Mouse (Mus musculus) lung, embryonic 15.5 days (tissue): ENCODE measurements at regions not wholly inside any gene's neighbourhood (a gene's known extent, or its start where the extent isn't known, plus 50 kb on each side); places are given as distances from the start of the nearest gene placed in this dataset.

Experiments used
- ATAC-seq: fragments of 200-750 bp; cut with Nextera tagmentation; 2 replicates; pipeline ENCODE4 v1.8.0; 2017; ENCODE audit warnings: moderate number of reproducible peaks, borderline replicate concordance; ENCODE audit not compliant: low FRiP score, low TSS enrichment; ENCODE audit errors: extremely low read depth
- H3K27ac ChIP-seq: fragments of 300-500 bp; sonication (generic); 2 replicates; pipeline ENCODE4 v1.5.1; 2015; ENCODE audit warnings: moderate library complexity, mild to moderate bottlenecking, inconsistent platforms
- H3K27me3 ChIP-seq: fragments of 300-500 bp; sonication (generic); 2 replicates; pipeline ENCODE4 v1.6.1; 2015; ENCODE audit warnings: inconsistent platforms
- H3K36me3 ChIP-seq: fragments of 300-500 bp; sonication (generic); 2 replicates; pipeline ENCODE4 v1.6.1; 2015; ENCODE audit warnings: inconsistent platforms
- H3K4me1 ChIP-seq: fragments of 300-500 bp; sonication (generic); 2 replicates; pipeline ENCODE4 v1.6.1; 2015; ENCODE audit warnings: inconsistent platforms
- H3K4me2 ChIP-seq: fragments of 300-500 bp; sonication (generic); 2 replicates; pipeline ENCODE4 v1.6.1; 2015; ENCODE audit warnings: inconsistent platforms, mild to moderate bottlenecking, moderate library complexity
- H3K4me3 ChIP-seq: fragments of 300-500 bp; sonication (generic); 2 replicates; pipeline ENCODE4 v1.5.1; 2015; ENCODE audit warnings: mild to moderate bottlenecking, inconsistent platforms
- H3K9ac ChIP-seq: fragments of 300-500 bp; sonication (generic); 2 replicates; pipeline ENCODE4 v1.6.1; 2015; ENCODE audit warnings: inconsistent platforms
- H3K9me3 ChIP-seq: fragments of 300-500 bp; sonication (generic); 2 replicates; pipeline ENCODE4 v1.6.1; 2016; ENCODE audit warnings: inconsistent platforms
- WGBS: fragments of 180-500 bp; shearing (Covaris S2); methylation state at CpG from one replicate; pipeline ENCODE4 v1.1.7; 2015; 5-methylcytosine and 5-hydroxymethylcytosine counted together

DNA sequence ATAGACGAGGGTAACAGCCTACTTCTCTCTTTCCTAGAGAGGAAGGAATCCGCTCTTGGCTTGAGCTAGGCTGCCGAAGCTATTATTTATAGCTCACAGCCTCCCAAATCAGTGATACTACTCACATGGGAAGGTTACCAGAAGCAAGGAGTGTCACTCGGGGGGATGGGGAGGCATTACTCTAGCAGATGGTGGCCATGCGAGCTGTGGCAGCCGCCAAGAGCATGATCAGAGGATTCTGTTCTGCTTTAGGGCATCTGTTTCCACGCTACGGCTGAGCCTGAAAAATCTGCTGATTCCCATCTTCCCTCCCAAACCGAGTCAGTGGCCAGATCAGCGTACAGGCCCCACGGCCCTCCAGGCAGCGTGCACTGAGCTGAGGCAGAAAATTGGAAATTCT lies 79.5 kb downstream of the Kctd12 start:
- Histone ChIP-seq H3K4me2 (peak overlapping the region; percentile 25; the same call in 1 of the 2 replicates), H3K9me3 (no peaks in the 10 kb centered on the region), H3K27me3 (no peaks in the 10 kb centered on the region), H3K9ac (no peak overlapping the region), H3K27ac (peak overlapping the region; percentile 2; the same call in 1 of the 2 replicates), H3K36me3 (no peaks in the 10 kb centered on the region), H3K4me3 (no peak overlapping the region), H3K4me1 (0 out of 2 replicates have a peak, but pooled peaks cover 3% of the 10 kb centered on the region)
- WGBS = 45% methylated on average over 12 of the region's 12 CpGs
- no peak for ATAC-seq

DNA sequence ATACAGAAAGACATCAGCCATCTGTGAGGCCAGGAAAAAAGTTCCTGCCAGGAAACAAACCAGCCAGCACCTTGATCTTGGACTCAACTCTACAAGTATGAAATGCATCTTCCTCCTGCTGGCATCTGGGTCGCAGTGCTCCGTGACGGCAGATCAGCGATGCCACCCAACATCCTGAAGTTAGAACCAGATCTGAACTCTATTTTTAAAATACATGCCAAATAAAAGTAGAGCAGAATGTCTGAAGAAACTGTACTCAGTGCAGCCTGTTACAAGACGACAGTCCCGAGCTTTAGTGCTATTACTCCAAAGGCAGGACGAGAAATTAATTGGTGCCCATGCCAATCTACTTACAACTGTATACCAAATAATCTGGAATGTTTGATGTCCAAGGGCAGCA lies 80.2 kb downstream of the Kctd12 start:
- 83% methylated on average over 7 of the region's 7 CpGs for WGBS
- Histone ChIP-seq H3K27ac (no peak overlapping the region), H3K4me3 (no peak overlapping the region), H3K9ac (no peak overlapping the region), H3K9me3 (no peaks in the 10 kb centered on the region), H3K4me1 (0 out of 2 replicates have a peak, but pooled peaks cover 3% of the 10 kb centered on the region), H3K27me3 (no peaks in the 10 kb centered on the region), H3K36me3 (no peaks in the 10 kb centered on the region), H3K4me2 (no peak overlapping the region)
- ATAC-seq = no peak

DNA sequence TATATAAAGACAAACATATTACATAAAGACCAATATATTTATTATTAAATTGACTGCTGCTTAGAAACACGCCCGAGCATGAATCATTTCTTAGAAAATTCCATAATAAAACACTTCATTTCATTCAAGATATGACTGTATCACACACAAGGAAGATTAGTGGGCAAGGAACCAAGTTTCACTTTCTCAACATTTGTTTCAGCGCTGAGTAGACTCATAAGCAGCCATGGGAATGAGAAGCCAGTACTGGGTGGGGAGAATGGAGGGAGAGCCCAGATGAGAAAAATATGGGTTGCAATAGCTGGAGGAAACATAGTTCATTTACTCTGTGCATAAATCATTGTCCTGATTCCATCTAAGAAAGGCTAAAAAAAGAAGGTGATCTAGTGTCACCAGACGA lies 84.0 kb downstream of the Kctd12 start:
- H3K36me3 ChIP-seq = no peaks in the 10 kb centered on the region
- no peak overlapping the region for H3K4me3 ChIP-seq
- no peak overlapping the region for H3K27ac ChIP-seq
- 60% methylated on average over 4 of the region's 4 CpGs for WGBS
- no peaks in the 10 kb centered on the region for H3K9me3 ChIP-seq
- H3K27me3 ChIP-seq = no peaks in the 10 kb centered on the region
- H3K4me1 ChIP-seq = 0 out of 2 replicates have a peak, but pooled peaks cover 3% of the 10 kb centered on the region
- no peak overlapping the region for H3K9ac ChIP-seq
- no peak overlapping the region for H3K4me2 ChIP-seq
- no peak for ATAC-seq

DNA sequence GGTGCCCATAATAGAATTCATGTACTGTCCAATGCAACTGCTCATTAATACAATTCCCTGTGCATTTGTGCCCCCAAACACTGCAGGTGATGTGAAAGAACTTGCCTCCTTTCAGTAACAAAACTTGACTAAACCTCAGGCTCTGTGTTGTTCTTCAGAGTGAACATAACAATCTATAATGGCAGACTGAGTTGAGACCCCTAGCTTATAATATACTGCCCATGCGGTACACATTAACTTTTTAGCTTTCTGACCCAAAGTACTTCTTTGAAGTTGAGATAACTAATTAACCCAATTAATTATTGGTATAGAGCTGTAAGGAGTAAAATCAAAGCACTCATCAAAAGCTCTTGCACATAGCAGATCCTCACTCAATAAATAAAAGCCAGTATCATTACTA lies 85.4 kb downstream of the Kctd12 start:
- ATAC-seq = no peak
- H3K4me2 ChIP-seq = no peak overlapping the region
- no peaks in the 10 kb centered on the region for H3K27me3 ChIP-seq
- 79% methylated on average over 1 of the region's 1 CpGs for WGBS
- H3K4me3 ChIP-seq = no peak overlapping the region
- H3K27ac ChIP-seq = no peak overlapping the region
- no peaks in the 10 kb centered on the region for H3K9me3 ChIP-seq
- no peaks in the 10 kb centered on the region for H3K4me1 ChIP-seq
- no peaks in the 10 kb centered on the region for H3K36me3 ChIP-seq
- H3K9ac ChIP-seq = no peak overlapping the region

DNA sequence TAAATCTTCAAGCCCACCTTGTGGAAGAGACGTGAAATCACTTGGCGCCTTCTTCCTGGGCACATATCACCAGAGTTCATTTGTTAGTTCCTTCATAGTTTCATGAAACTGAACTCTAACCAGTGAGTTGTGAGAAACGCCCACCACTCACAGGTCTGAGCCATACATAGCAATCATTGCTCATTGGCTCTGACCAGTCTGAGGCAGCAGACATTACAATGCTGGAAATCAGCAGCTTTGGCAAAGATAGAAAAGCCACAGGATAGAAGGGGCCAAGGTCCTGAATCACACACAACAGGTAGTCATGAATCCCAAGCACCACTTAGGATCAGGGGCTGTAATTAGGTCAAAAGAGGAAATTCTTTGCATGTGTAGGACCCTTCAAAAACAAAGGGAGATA lies 85.9 kb downstream of the Kctd12 start:
- Histone ChIP-seq H3K27ac (no peak overlapping the region), H3K4me1 (no peaks in the 10 kb centered on the region), H3K9ac (no peak overlapping the region), H3K27me3 (no peaks in the 10 kb centered on the region), H3K4me3 (no peak overlapping the region), H3K4me2 (no peak overlapping the region), H3K9me3 (no peaks in the 10 kb centered on the region), H3K36me3 (no peaks in the 10 kb centered on the region)
- 78% methylated on average over 3 of the region's 3 CpGs for WGBS
- no peak for ATAC-seq

DNA sequence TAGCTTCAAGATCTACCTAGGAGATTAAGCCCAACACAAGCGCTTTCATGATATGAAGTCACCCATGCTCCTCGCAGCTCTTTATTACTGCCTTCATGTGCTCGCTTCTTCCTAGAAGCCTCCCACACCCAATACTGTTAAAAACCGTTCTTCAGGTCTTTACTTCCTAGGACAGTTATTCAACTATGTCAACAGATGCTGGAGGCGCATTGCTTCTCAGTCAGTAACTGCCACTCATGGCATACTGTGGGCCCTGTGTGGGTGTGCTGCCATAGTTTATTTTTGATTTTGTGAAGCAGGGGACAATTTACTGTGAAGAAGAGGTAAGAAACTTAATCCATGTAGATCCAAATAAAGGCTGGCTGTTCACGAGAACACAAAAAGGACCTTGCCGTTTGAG lies 89.2 kb downstream of the Kctd12 start:
- H3K27me3 ChIP-seq = no peaks in the 10 kb centered on the region
- H3K4me2 ChIP-seq = no peak overlapping the region
- H3K4me3 ChIP-seq = no peak overlapping the region
- no peaks in the 10 kb centered on the region for H3K4me1 ChIP-seq
- no peak for ATAC-seq
- H3K36me3 ChIP-seq = no peaks in the 10 kb centered on the region
- no peaks in the 10 kb centered on the region for H3K9me3 ChIP-seq
- no peak overlapping the region for H3K27ac ChIP-seq
- no peak overlapping the region for H3K9ac ChIP-seq
- WGBS = 90% methylated on average over 7 of the region's 7 CpGs

DNA sequence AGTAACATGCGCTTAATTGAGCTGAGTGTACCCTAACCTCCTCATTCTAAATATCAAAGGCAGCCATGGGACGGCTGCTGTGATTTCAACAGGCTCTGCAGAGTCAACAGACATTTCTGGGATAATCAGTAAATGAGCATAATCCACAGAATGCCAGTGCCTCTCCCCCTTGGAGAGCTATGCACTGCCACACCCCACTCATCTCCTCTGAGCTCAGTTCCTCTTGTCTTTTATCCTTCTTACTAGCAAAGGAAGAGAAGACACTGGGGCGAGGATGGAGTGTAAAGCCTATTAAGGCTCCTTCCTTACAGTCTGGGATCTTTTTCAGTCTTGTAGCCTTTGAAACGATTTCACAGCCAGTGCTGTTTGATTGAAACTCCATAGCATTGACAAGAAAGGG lies 90.9 kb downstream of the Kctd12 start:
- WGBS = 58% methylated on average over 4 of the region's 4 CpGs
- no peak overlapping the region for H3K4me3 ChIP-seq
- H3K27me3 ChIP-seq = no peaks in the 10 kb centered on the region
- no peaks in the 10 kb centered on the region for H3K4me1 ChIP-seq
- no peaks in the 10 kb centered on the region for H3K36me3 ChIP-seq
- H3K9me3 ChIP-seq = no peaks in the 10 kb centered on the region
- ATAC-seq = no peak
- no peak overlapping the region for H3K9ac ChIP-seq
- no peak overlapping the region for H3K27ac ChIP-seq
- no peak overlapping the region for H3K4me2 ChIP-seq

DNA sequence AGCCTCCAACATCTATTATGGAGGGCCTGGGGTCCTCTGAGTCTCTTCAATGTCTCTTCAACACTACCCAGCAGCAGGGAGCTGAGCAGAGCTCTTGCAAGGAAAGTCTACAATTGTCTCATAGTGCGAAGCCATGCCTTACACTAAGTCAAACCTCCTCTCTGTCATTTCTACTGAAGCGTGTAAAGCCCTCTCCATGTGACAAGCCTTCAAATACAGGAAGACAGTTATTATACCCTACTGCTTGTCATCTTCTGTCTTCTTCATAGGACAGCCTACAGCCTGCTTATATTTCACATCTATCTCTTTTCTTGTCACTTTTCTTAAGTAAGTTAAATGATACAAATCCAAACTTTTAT lies 97.2 kb downstream of the Kctd12 start:
- 79% methylated on average over 2 of the region's 2 CpGs for WGBS
- Histone ChIP-seq H3K4me2 (no peak overlapping the region), H3K9ac (no peak overlapping the region), H3K27me3 (no peaks in the 10 kb centered on the region), H3K36me3 (no peaks in the 10 kb centered on the region), H3K4me1 (no peaks in the 10 kb centered on the region), H3K4me3 (no peak overlapping the region), H3K27ac (no peak overlapping the region), H3K9me3 (no peaks in the 10 kb centered on the region)
- no peak for ATAC-seq

DNA sequence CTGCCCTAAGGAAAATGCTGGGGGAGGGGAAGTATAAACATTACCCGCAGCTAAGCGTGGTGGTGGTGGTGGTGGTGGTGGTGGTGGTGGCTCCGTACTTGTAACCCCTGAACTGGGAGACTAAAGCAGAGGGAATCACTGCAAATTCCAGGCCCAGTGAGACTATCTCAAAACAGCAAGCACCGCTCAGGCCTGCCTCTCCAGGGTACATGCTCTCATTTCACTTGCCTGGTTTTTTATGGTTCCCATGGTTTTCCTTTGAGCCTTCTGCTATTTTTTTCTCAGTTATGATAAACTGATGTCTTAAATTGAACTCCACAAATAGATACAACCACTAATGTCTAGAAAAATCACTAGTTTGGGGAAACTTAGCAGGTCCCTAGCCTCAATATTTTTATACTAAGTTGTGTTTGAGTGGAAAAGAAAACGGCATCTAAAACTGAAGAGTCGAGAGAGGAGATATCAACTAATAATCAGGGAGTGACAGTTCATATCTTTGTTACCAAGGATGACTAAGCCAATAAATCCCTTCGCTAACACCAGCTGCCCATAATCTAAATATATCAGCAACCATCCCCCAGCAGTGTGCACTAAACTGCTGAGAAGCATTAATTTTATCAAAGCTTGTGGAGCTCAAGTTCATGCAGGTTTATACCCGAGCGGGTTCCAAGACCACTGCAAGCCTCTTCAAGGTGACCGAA lies 97.7 kb downstream of the Kctd12 start:
- WGBS = 85% methylated on average over 10 of the region's 10 CpGs
- Histone ChIP-seq H3K36me3 (no peaks in the 10 kb centered on the region), H3K27ac (no peak overlapping the region), H3K27me3 (no peaks in the 10 kb centered on the region), H3K9ac (no peak overlapping the region), H3K4me2 (no peak overlapping the region), H3K4me1 (no peaks in the 10 kb centered on the region), H3K4me3 (no peak overlapping the region), H3K9me3 (no peaks in the 10 kb centered on the region)
- ATAC-seq = no peak

DNA sequence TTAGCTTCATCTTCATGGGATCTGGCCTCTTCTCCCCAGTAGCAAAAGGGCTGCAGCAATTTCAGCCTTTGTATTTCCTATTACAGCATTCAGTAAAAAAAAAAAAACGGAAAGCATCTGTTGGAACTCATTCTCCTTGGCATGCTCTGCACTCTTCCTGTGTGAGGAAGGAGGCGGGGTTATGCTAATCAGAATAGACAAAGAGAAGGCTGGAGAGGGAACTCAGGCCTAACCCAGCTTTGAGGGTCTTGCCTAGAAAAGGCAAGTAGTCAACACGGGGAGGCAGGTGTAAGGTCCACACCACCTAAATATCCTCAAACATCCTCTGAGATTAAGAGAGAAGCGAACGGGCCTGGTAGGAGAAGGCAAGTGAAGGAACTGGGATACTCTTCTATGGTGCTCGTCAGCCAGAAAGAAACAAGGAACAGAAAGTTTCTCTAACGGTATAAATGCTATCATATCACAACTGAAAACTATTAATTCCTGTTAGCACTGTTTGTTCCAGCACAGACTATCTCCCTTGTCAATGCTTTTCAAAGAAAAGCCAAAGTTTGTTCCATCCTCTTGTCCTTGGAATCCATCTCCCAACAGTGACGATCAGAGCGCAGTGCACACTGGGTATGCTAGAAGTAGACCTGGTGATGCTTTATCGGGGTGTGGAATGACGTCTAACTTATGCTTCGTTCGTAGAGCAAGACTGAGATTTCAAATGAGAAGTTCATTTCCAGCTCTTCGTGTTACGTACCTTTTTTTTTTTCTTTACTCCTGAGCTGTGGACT lies 98.9 kb downstream of the Kctd12 start:
- H3K4me1 ChIP-seq = no peaks in the 10 kb centered on the region
- 79% methylated on average over 15 of the region's 15 CpGs for WGBS
- no peak overlapping the region for H3K4me2 ChIP-seq
- H3K9ac ChIP-seq = no peak overlapping the region
- no peak overlapping the region for H3K27ac ChIP-seq
- no peaks in the 10 kb centered on the region for H3K36me3 ChIP-seq
- no peaks in the 10 kb centered on the region for H3K9me3 ChIP-seq
- H3K27me3 ChIP-seq = no peaks in the 10 kb centered on the region
- H3K4me3 ChIP-seq = no peak overlapping the region
- ATAC-seq = peak; percentile 71; the same call in 1 of the 2 replicates

DNA sequence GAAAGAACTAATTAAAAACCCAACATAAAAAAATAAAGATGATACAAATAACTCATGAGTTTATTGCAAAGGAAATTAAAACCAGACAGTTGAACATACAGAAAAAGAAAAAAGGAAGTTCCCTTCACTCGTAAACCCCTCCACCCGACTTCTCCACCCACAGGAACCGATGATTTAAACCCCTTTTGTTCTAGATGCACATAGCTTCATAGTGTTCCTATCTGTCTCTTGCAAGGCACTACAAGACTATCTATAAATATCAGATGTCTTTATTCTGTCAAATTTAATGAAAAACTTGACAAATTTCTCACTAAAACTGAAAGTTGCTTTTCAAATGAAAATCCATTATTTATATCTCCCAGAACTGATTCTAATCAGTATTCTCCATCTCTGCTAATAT lies 100.2 kb downstream of the Kctd12 start:
- Histone ChIP-seq H3K9ac (no peak overlapping the region), H3K9me3 (no peaks in the 10 kb centered on the region), H3K36me3 (no peaks in the 10 kb centered on the region), H3K27ac (no peak overlapping the region), H3K4me2 (no peak overlapping the region), H3K4me3 (no peak overlapping the region), H3K27me3 (no peaks in the 10 kb centered on the region), H3K4me1 (no peaks in the 10 kb centered on the region)
- no peak for ATAC-seq
- whole genome bisulfite sequencing = 81% methylated on average over 3 of the region's 3 CpGs

DNA sequence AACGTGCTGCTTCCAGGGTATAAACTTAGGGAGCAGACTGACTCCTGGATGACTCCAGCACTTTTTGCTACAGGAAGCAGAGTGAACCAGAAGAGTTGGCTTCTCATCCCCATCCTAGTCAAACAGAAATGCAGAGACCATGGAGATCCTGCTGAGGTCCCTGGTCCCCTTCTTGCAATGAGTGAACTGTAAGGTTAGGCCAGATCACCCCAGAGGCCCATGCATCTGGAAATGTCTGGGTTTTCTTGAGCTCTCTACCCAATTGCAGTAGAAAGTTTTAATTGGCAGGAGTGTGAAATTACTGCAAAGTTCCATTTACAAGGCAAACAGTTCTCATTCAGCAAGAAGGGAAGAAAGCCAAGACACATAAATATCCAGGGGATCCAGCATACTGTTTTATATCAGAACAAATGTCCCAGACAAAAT lies 101.8 kb downstream of the Kctd12 start:
- WGBS = 52% methylated on average over 1 of the region's 1 CpGs
- H3K9me3 ChIP-seq = no peaks in the 10 kb centered on the region
- no peaks in the 10 kb centered on the region for H3K4me1 ChIP-seq
- H3K36me3 ChIP-seq = no peaks in the 10 kb centered on the region
- no peaks in the 10 kb centered on the region for H3K27me3 ChIP-seq
- no peak overlapping the region for H3K4me2 ChIP-seq
- H3K9ac ChIP-seq = no peak overlapping the region
- H3K27ac ChIP-seq = peak overlapping the region; percentile 41; the same call in 1 of the 2 replicates
- ATAC-seq = no peak
- no peak overlapping the region for H3K4me3 ChIP-seq
